Mouse (Mus musculus) lung, embryonic 16.5 days (tissue): ENCODE data around the gene Clca1. TPM values are rescaled to one million over a fixed set of nuclear protein-coding genes. Genes with fewer than 3 reads are reported as not detected.

Experiments used
- ATAC-seq: fragments of 200-750 bp; cut with Nextera tagmentation; 2 replicates; pipeline ENCODE4 v1.8.0; 2017; ENCODE audit warnings: low read depth, mild to moderate bottlenecking, moderate library complexity
- H3K27ac ChIP-seq: fragments of 300-500 bp; sonication (generic); 2 replicates; pipeline ENCODE4 v1.5.1; 2014; ENCODE audit warnings: mild to moderate bottlenecking, control low read depth, low read length
- H3K27me3 ChIP-seq: fragments of 300-500 bp; sonication (generic); 2 replicates; pipeline ENCODE4 v1.6.1; 2014; ENCODE audit warnings: low read depth, low read length, mixed read lengths; ENCODE audit not compliant: control insufficient read depth, insufficient read depth
- H3K36me3 ChIP-seq: fragments of 300-500 bp; sonication (generic); 2 replicates; pipeline ENCODE4 v1.6.1; 2014; ENCODE audit warnings: low read length; ENCODE audit not compliant: control insufficient read depth, insufficient read depth
- H3K4me1 ChIP-seq: fragments of 300-500 bp; sonication (generic); replicated peaks from 2 replicates; pipeline ENCODE4 v1.6.1; 2014; ENCODE audit warnings: low read length, mixed read lengths; ENCODE audit not compliant: control insufficient read depth, insufficient read depth
- H3K4me2 ChIP-seq: fragments of 300-500 bp; sonication (generic); 2 replicates; pipeline ENCODE4 v1.6.1; 2014; ENCODE audit warnings: low read depth, low read length, control low read depth
- H3K4me3 ChIP-seq: fragments of 300-500 bp; sonication (generic); 2 replicates; pipeline ENCODE4 v1.5.1; 2014; ENCODE audit warnings: mild to moderate bottlenecking, low read length, control low read depth
- H3K9ac ChIP-seq: fragments of 300-500 bp; sonication (generic); 2 replicates; pipeline ENCODE4 v1.6.1; 2014; ENCODE audit warnings: low read length, control low read depth
- H3K9me3 ChIP-seq: fragments of 300-500 bp; sonication (generic); 2 replicates; pipeline ENCODE4 v1.6.1; 2016; ENCODE audit warnings: low read length; ENCODE audit not compliant: control insufficient read depth
- WGBS: fragments of 180-500 bp; shearing (Covaris S2); extraction: QIAGEN DNeasy Blood & Tissue Kit; methylation state at CpG from one replicate; pipeline ENCODE4 v1.1.7; 2014; 5-methylcytosine and 5-hydroxymethylcytosine counted together
- polyA plus RNA-seq: library from polyadenylated mRNA; unstranded; fragments of >200 nt; fragmentation: Nextera tagmentation; extraction: Ambion mirVana; gene quantifications from 2 replicates; pipeline ENCODE4 v1.2.1, GENCODE M21; 2015

Clca1 gene
- polyA plus RNA-seq, 1 experiment from 2014 or later: not detected

DNA sequence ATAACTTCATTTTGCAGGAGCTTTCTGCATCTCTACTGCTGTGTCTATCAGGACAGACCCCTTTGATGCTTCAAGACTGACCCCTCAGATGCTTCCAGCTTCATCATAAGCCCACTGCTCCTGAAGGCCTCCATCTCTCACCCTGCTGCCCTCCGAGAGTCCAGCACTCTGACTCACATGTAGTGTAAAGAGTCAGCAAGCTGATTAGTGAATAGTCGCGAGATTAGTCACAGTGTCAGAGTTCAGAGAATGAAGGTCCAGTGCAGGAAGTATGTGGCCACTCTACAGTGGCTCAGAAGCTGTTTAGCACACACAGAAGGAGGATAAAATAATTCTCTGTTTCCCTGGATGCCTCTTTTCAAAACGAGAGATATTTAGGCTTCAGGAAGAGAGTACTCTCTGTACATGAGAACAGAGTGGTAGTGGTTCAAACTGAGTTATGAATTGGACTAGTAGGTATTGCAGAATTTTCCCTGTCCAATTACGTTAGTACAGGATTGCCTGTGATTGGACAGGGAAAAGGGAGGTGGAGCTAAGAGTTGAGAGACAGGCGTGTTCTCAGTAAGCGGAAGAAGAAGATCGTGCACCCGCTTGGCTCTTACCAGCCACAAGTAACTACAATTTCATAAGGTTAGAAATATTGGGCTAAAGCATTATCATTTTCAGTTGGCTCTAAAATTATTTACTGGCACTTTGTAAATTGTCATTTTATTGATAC, 60.9 kb downstream of the Clca1 start:
- no peak overlapping the region for H3K4me3 ChIP-seq
- no peak for ATAC-seq
- WGBS: 72% methylated on average over 9 of the region's 9 CpGs

GRCm38 (mm10) chr3:144969755-144970154, 62.8 kb downstream of the Clca1 start:
- H3K27ac ChIP-seq: no peak overlapping the region

More for the DNA sequence above, 60.9 kb downstream of the Clca1 start:
- Histone ChIP-seq H3K27me3 (peaks cover 4% of the 10 kb centered on the region; the same call in 1 of the 2 replicates), H3K36me3 (no peaks in the 10 kb centered on the region), H3K27ac (no peak overlapping the region), H3K4me1 (no peaks in the 10 kb centered on the region), H3K4me2 (no peak overlapping the region), H3K9ac (no peak overlapping the region), H3K9me3 (no peaks in the 10 kb centered on the region)

GRCm38 (mm10) chr3:144966074-144966473, 66.5 kb downstream of the Clca1 start:
- Histone ChIP-seq H3K4me2 (no peak overlapping the region), H3K36me3 (no peaks in the 10 kb centered on the region), H3K9ac (no peak overlapping the region), H3K27ac (no peak overlapping the region), H3K4me1 (no peaks in the 10 kb centered on the region), H3K9me3 (no peaks in the 10 kb centered on the region), H3K4me3 (no peak overlapping the region), H3K27me3 (peaks cover 3% of the 10 kb centered on the region; the same call in 1 of the 2 replicates)
- 43% methylated on average over 4 of the region's 4 CpGs for WGBS
- ATAC-seq: no peak

More at GRCm38 (mm10) chr3:144969755-144970154, 62.8 kb downstream of the Clca1 start:
- WGBS: 71% methylated on average over 1 of the region's 1 CpGs
- H3K4me1 ChIP-seq: no peaks in the 10 kb centered on the region
- H3K9ac ChIP-seq: no peak overlapping the region
- H3K4me2 ChIP-seq: no peak overlapping the region
- no peaks in the 10 kb centered on the region for H3K9me3 ChIP-seq
- no peak for ATAC-seq
- no peaks in the 10 kb centered on the region for H3K36me3 ChIP-seq
- no peak overlapping the region for H3K4me3 ChIP-seq
- peaks cover 4% of the 10 kb centered on the region; the same call in 1 of the 2 replicates for H3K27me3 ChIP-seq

Other genes with a start within 250 kb of the Clca1 start
- gene Clca3a2, start 213.3 kb downstream of the Clca1 start, polyA plus RNA-seq: 1.8 and 4.0 TPM in 2 replicates
- gene Clca3b, start 183.4 kb downstream of the Clca1 start, polyA plus RNA-seq: 0.15 and 0.20 TPM in 2 replicates
- gene Clca4b, start 100.2 kb downstream of the Clca1 start, polyA plus RNA-seq: 0.40 TPM in 1 of 2 replicates, not detected in the other
- 0.09 TPM in 1 of 2 replicates, not detected in the other for gene Clca4a, start 57.7 kb downstream of the Clca1 start, polyA plus RNA-seq
- 0.14 and 0.33 TPM in 2 replicates for gene Clca2, start 66.7 kb upstream of the Clca1 start, polyA plus RNA-seq
- 15.9 and 16.0 TPM in 2 replicates for gene Odf2l, start 85.8 kb upstream of the Clca1 start, polyA plus RNA-seq